Mouse (Mus musculus) liver, postnatal 0 days (tissue): ENCODE results near the gene Epor. TPM values are rescaled to one million over a fixed set of nuclear protein-coding genes. Genes with fewer than 3 reads are reported as not detected.

Source experiments
- ATAC-seq: fragments of 200-750 bp; cut with Nextera tagmentation; 2 replicates; pipeline ENCODE4 v1.8.0; 2017; ENCODE audit warnings: mild to moderate bottlenecking, moderate library complexity
- DNase-seq: peaks from one replicate; pipeline ENCODE4 v3.0.0-alpha.2; 2016
- H3K27ac ChIP-seq: fragments of 300-500 bp; sonication (generic); 2 replicates; pipeline ENCODE4 v1.5.1; 2014; ENCODE audit warnings: antibody characterized with exemption, moderate library complexity, mild to moderate bottlenecking, low read depth
- H3K27me3 ChIP-seq: fragments of 300-500 bp; sonication (generic); 2 replicates; pipeline ENCODE4 v1.6.1; 2014; ENCODE audit warnings: low read length, control low read depth, mixed read lengths; ENCODE audit not compliant: insufficient read depth
- H3K36me3 ChIP-seq: fragments of 300-500 bp; sonication (generic); replicated peaks from 2 replicates; pipeline ENCODE4 v1.6.1; 2014; ENCODE audit warnings: mild to moderate bottlenecking, control low read depth, low read length, moderate library complexity, mixed read lengths; ENCODE audit not compliant: insufficient read depth
- H3K4me1 ChIP-seq: fragments of 300-500 bp; sonication (generic); 2 replicates; pipeline ENCODE4 v1.6.1; 2014; ENCODE audit warnings: antibody characterized with exemption, mild to moderate bottlenecking, control low read depth; ENCODE audit not compliant: insufficient read depth
- H3K4me2 ChIP-seq: fragments of 300-500 bp; sonication (generic); 2 replicates; pipeline ENCODE4 v1.6.1; 2014; ENCODE audit warnings: low read depth, mild to moderate bottlenecking, low read length, moderate library complexity, mixed read lengths
- H3K4me3 ChIP-seq: fragments of 300-500 bp; sonication (generic); 2 replicates; pipeline ENCODE4 v1.5.1; 2014; ENCODE audit warnings: low read depth, low read length
- H3K9ac ChIP-seq: fragments of 300-500 bp; sonication (generic); replicated peaks from 2 replicates; pipeline ENCODE4 v1.6.1; 2014; ENCODE audit warnings: mild to moderate bottlenecking, moderate library complexity
- H3K9me3 ChIP-seq: fragments of 300-500 bp; sonication (generic); 2 replicates; pipeline ENCODE4 v1.6.1; 2016; ENCODE audit warnings: mild to moderate bottlenecking, control low read depth, low read length, mixed read lengths
- CTCF ChIP-seq: sonication (generic); IDR thresholded peaks from 2 replicates; pipeline ENCODE4 v1.5.1; 2016; ENCODE audit warnings: antibody characterized with exemption, low read depth
- EP300 ChIP-seq: IDR thresholded peaks from 2 replicates; pipeline ENCODE4 v1.6.1; 2016; ENCODE audit warnings: antibody characterized with exemption, low read depth, mild to moderate bottlenecking
- WGBS: fragments of 180-500 bp; shearing (Covaris S2); extraction: QIAGEN DNeasy Blood & Tissue Kit; methylation state at CpG from one replicate; pipeline ENCODE4 v1.1.7; 2014; ENCODE audit not compliant: insufficient replicate concordance; 5-methylcytosine and 5-hydroxymethylcytosine counted together
- polyA plus RNA-seq: library from polyadenylated mRNA; unstranded; fragments of >200 nt; fragmentation: Nextera tagmentation; extraction: Ambion mirVana; gene quantifications from 2 replicates; pipeline ENCODE4 v1.2.1, GENCODE M21; 2015

Gene Epor
- polyA plus RNA-seq, 1 experiment from 2014 or later: 41.6 TPM

DNA sequence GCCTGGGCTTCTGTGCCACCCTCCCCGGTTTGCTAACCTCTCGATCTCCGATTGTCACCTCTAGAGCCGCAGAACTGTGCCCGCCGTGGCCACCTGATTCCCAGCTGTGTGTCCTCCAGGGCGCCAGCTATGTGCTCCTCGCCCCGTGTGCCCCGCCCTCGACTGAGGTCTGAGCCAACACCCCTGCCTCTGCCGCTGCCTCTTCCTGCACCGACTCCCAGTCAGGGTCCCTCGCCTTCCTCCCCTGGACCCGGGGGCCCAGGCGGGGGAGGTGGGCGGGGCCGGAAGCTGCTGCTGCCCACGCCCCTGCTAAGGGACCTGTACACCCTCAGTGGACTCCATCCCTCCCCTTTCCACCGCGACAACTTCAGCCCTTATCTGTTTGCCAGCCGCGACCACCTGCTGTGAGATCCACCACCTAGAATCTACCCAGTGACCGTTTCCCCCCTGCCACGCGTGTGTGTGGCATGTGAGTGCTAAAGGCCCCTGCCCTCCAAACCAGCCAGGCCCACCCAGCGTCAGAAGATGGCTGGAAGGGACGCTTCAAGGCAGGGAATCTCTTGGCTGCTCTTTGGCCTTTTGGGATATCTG is 15.7 kb downstream of the Epor start:
- ATAC-seq (no peak), DNase-seq (peak; percentile 39)
- no peaks in the 10 kb centered on the region for H3K36me3 ChIP-seq
- no peak overlapping the region for H3K27ac ChIP-seq
- no peak for TF ChIP-seq CTCF
- TF ChIP-seq EP300: no peak
- H3K9ac ChIP-seq: no peak overlapping the region
- H3K4me3 ChIP-seq: no peak overlapping the region
- 0 out of 2 replicates have a peak, but pooled peaks cover 2% of the 10 kb centered on the region for H3K27me3 ChIP-seq
- H3K4me2 ChIP-seq: peak overlapping the region; percentile 42
- H3K4me1 ChIP-seq: peaks cover 7% of the 10 kb centered on the region; the same call in 1 of the 2 replicates
- 7% methylated on average over 28 of the region's 28 CpGs for WGBS
- H3K9me3 ChIP-seq: no peaks in the 10 kb centered on the region

DNA sequence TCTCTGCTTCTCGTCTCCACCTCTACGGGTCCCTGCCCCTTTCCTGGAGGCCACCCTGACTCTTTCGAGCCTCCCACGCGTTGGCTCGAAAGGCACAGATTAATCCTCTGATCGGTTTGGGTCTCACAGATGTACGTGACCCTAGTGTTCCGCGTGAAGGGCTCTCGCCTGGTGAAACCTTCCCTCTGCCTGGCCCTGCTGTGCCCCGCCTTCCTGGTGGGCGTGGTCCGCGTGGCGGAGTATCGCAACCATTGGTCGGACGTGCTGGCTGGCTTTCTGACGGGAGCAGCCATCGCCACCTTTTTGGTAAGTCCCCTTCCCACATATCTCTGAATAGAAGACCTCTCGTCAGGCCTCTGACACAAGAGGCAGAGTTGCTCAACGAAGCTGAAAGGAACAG is 19.0 kb downstream of the Epor start:
- Histone ChIP-seq H3K27me3 (no peaks in the 10 kb centered on the region), H3K27ac (no peak overlapping the region), H3K4me1 (peaks cover 7% of the 10 kb centered on the region; the same call in 1 of the 2 replicates), H3K36me3 (no peaks in the 10 kb centered on the region), H3K9ac (no peak overlapping the region), H3K4me2 (no peak overlapping the region), H3K9me3 (no peaks in the 10 kb centered on the region), H3K4me3 (no peak overlapping the region)
- no peak for TF ChIP-seq EP300
- no peak for TF ChIP-seq CTCF
- no peak for ATAC-seq
- peak; percentile 45 for DNase-seq
- WGBS: 30% methylated on average over 23 of the region's 23 CpGs

DNA sequence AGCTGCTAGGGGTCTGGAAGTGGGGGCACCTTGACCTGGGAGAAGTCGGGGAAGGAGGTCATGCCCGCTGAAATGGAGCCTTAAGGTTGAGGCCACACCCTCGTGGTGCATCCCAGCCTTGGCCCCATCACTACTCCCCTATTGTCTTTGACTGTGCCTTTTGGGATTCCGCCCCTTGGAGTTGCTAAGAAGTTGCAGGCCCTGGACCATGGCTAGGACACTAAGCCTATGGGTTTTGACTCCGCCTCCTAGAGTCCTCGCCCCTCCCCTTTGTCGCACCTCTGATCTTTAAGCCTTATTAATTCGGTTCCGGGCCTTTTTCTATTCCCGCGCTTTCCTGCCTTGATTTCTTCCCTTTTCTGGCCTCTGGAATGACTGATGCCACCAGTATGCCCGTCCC is 19.7 kb downstream of the Epor start:
- Histone ChIP-seq H3K36me3 (no peaks in the 10 kb centered on the region), H3K27me3 (no peaks in the 10 kb centered on the region), H3K4me1 (peaks cover 7% of the 10 kb centered on the region; the same call in 1 of the 2 replicates), H3K4me3 (no peak overlapping the region), H3K27ac (no peak overlapping the region), H3K4me2 (no peak overlapping the region), H3K9ac (no peak overlapping the region), H3K9me3 (no peaks in the 10 kb centered on the region)
- 47% methylated on average over 12 of the region's 12 CpGs for WGBS
- DNase-seq (no peak), ATAC-seq (no peak)
- TF ChIP-seq EP300: no peak
- no peak for TF ChIP-seq CTCF

DNA sequence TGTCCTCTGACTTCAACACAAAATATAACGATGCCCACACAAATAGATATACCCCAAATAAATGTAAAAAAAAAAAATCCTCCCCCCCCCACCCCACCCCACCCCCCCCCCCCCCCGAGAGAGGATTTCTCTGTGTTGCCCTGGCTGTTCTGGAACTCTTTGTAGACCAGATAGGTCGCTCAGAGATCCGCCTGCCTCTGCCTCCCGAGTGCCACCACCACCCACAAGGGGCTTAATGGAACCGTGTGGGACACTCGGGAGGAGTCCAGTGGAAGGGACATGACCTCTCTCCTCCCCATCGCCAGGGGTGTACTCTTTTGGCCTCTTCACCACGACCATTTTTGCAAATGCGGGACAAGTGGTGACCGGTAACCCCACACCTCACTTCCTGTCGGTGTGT is 20.3 kb downstream of the Epor start:
- H3K27ac ChIP-seq: no peak overlapping the region
- H3K4me3 ChIP-seq: no peak overlapping the region
- H3K9me3 ChIP-seq: no peaks in the 10 kb centered on the region
- ATAC-seq (no peak), DNase-seq (no peak)
- TF ChIP-seq CTCF: no peak
- TF ChIP-seq EP300: no peak
- H3K4me2 ChIP-seq: no peak overlapping the region
- H3K9ac ChIP-seq: no peak overlapping the region
- peaks cover 7% of the 10 kb centered on the region; the same call in 1 of the 2 replicates for H3K4me1 ChIP-seq
- no peaks in the 10 kb centered on the region for H3K36me3 ChIP-seq
- no peaks in the 10 kb centered on the region for H3K27me3 ChIP-seq
- 71% methylated on average over 12 of the region's 12 CpGs for WGBS

DNA sequence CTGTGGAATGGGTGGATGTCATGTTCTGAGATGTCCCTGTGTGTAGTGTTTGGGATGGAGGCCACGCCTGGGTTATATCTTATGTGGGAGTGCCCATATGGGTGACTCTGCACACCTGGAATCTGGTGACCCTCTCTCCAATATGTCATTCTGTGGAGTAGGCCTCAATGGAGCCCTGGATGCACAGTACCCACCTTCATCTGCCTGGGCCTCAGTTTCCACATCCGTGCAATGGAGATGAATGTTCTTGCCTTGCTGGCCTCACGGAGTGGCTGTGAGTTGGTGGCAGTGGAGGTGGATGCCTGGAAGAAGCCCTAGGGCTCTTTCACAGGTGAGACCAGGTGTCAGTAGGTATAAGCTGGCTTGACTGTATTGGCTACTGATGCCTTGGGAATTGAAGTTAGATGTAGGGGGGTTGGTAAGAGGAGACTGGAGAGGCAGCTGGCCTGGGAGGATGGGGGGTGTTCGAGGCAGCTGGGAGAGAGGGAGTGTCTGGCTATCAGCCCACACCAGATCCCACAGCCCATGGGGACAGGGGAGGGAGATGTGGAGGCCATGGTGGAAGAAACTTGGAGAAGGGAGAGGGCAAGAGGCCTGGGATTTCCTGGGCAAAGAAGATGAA is 25.0 kb downstream of the Epor start:
- Histone ChIP-seq H3K27me3 (no peaks in the 10 kb centered on the region), H3K4me1 (peaks cover 10% of the 10 kb centered on the region; the same call in 1 of the 2 replicates), H3K4me3 (no peak overlapping the region), H3K27ac (no peak overlapping the region), H3K4me2 (no peak overlapping the region), H3K9me3 (no peaks in the 10 kb centered on the region), H3K36me3 (no peaks in the 10 kb centered on the region), H3K9ac (no peak overlapping the region)
- ATAC-seq: no peak
- DNase-seq: no peak
- WGBS: 74% methylated on average over 4 of the region's 4 CpGs
- no peak for TF ChIP-seq EP300
- no peak for TF ChIP-seq CTCF

DNA sequence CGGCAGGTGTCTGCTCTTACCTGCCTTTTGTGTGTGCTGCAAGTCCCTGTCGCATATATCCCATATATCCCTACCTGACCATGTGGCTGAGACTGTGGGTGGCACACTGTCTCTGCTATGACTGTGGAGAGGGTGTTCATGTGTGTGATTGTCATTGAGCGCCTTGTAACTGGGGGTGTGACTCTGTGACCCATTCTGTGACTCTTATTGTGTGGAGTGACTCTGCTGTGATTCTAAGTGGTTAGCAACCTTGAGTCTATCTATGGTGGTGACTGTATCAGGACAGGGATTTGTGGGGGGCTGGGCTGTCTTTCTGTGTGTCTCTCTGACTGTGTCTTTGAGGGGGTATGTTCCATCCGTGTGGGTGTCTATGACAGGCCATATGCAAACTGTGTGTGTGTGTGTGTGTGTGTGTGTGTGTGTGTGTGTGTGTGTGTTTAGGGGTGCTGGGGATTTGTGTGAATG is 25.6 kb downstream of the Epor start:
- 74% methylated on average over 4 of the region's 4 CpGs for WGBS
- H3K27ac ChIP-seq: no peak overlapping the region
- H3K27me3 ChIP-seq: no peaks in the 10 kb centered on the region
- no peak overlapping the region for H3K4me2 ChIP-seq
- DNase-seq (no peak), ATAC-seq (no peak)
- H3K4me3 ChIP-seq: no peak overlapping the region
- H3K9me3 ChIP-seq: no peaks in the 10 kb centered on the region
- TF ChIP-seq CTCF (no peak), EP300 (no peak)
- no peak overlapping the region for H3K9ac ChIP-seq
- peaks cover 10% of the 10 kb centered on the region; the same call in 1 of the 2 replicates for H3K4me1 ChIP-seq
- H3K36me3 ChIP-seq: no peaks in the 10 kb centered on the region
